Mouse (Mus musculus) retina, embryonic 14.5 days (tissue): ENCODE results near the gene Serpinb6b.

Experiments used
- DNase-seq: peaks from one replicate; pipeline ENCODE4 v3.0.0-alpha.2; 2015; ENCODE audit warnings: low spot score

The Serpinb6b gene

DNA sequence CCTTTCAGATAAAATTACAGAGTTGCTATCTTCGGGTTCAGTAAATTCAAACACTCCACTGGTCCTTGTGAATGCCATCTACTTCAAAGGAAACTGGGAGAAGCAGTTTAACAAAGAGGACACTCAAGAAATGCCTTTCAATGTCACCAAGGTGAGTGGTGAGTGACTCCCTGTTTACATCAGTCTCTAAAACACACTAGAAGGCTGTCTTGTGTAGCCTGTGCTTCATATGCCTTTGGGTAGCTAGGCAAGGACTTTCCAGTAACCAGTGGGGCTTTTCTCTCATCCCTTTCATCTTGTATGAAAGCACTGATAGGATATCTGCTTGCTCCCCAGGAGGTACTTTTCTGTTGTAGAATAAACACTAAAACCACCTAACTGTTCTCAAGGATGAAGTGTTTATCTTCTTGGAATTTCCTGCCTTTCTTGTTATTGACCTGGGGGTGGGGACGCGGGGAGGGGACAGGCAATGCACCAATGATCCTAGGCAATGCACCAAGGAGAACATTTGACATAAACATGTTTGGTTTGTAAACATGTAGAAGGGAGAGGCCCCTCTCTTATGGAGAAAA is 10.0 kb downstream of the Serpinb6b start:
- no peak for DNase-seq

DNA sequence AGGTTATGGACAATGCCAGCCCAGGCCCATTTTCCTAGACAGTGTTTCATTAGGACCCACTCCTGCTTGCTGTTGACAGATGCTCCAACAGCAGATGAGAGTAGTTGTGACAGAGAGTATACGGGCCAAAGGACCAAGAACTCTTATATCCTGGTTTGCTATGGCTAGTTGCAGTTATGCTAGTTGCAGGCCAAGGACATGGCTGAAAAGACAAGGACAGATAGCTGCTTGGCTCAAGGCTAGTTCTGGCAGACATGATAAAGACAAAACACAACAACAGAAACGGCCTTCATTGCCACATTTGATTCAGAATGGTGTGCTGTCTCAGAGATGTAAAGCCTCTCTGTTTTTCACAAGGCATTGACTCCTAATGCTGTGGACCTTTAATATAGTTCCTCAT is 10.7 kb downstream of the Serpinb6b start:
- no peak for DNase-seq

DNA sequence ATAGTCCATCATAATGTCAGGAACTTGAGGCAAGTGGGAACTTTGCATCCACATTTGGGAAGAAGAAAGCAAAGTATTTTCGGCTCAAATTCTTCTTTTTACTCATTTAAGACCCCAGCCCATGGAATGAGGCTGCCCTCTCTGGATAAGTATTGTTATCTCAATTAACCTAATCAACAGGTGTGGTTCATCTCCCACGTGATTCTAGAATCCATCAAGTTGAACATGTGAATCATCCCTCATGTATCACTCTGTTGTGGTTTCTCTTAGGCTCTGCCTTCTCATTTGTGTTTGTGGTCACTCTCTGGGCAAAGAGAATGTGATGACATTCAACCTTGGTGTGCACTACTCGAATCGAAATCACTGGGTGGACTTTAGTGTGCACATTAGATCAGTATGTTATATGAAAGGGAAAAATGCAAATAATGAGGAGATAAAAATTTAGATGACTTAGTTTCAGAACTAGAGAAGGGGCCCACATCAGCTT is 17.6 kb downstream of the Serpinb6b start:
- no peak for DNase-seq

DNA sequence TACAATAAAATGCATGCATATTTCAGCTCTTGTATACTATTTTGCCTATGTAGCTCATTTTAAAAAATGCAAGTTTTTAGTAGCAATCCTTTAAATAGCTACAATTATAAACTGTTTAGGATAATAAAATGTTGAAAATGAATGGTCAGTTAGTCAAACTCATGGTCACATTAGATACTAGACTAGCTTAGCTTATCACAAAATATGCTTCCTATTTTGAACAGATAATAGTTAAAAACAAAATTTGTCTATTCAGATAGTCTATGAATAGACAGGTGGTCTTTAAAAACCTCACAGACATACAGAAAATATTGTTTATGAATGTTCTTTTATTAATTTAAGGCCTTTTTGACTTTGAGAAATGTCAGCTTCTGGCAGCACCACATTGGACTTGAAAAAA is 21.2 kb downstream of the Serpinb6b start:
- no peak for DNase-seq

DNA sequence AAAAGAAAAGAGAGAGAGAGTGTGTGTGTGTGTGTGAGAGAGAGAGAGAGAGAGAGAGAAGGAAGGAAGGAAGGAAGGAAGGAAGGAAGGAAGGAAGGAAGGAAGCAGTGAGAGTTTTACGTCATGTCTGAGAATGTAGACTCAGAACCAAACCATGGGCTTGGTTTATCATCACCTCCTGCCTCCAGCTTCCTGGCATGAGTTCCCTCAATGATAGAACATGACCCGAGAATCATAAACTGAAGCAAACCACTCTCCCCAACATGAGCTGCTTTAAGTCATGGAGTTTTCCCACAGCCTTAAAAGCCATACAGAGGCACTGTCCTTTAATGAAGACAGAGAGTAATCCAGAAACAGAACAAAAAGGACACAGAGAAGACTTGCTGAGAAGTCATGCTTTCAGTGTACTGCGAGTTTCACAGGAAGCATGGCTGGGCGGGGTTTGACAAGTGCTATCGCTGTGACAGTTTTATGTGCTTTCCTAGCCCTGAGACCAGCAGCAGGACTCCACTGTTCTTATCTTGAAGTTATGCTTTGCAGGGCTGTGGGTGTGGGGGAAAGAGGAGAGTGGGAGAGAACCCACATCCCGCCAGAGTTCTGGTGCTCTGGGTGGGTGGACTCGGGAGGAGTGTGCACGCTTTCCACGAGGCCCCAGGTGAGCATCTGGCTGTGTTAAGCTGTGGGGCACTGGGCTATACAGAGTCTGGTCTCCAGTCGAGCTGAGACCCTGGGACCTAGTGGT is 28.3 kb downstream of the Serpinb6b start:
- no peak for DNase-seq

DNA sequence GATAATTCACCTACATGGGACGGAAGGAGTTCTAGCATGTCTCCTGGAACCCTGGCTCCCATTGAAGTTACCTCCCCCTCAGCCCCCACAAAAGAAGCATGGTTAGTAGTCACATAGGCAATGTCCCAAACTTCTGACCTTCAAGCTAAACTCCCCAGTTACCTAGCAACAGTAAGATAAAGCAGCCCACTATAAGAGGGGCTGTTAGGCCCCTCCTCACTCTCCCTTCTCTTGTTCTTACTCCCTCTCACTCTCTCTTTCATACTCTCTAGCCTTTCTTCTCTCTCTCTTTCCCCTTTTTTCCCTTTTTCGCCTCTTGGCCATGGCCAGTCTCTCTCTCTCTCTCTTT is 28.9 kb downstream of the Serpinb6b start:
- DNase-seq = no peak

DNA sequence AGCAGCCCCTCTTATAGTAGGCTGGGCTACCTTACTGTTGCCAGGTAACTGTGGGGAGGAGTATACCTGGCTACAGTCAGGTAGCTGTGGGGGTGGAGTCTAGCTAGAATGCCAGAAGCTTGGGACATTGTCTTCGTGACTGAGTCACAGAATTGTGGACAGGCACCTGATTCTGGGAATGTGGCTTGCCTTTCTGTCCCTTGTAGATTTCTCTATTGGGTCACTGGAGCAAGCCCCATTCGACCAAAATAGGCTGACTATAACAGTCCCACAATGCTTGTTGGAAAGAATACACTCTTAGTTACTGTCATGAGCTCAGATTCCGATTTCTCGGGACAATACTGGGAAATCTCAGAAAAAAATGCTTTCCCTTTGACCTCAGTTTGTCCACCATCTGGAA is 30.0 kb downstream of the Serpinb6b start:
- no peak for DNase-seq

DNA sequence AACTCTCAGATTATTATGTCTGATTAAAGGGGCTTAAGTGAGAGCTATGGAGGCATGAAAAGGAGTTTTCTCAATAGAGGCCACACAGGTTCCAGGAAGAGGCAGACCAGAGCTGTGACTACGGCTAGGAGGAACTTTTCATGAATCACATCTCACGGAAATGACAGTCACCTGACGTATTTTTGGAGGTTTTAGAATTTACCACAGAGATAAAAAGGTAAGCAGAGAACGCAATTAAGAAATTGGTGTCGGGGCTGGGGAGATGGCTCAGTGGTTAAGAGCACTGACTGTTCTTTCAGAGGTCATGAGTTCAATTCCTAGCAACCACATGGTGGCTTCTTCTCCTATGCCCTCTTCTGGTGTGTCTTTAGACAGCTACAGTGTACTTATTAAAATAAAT is 36.3 kb downstream of the Serpinb6b start:
- no peak for DNase-seq

DNA sequence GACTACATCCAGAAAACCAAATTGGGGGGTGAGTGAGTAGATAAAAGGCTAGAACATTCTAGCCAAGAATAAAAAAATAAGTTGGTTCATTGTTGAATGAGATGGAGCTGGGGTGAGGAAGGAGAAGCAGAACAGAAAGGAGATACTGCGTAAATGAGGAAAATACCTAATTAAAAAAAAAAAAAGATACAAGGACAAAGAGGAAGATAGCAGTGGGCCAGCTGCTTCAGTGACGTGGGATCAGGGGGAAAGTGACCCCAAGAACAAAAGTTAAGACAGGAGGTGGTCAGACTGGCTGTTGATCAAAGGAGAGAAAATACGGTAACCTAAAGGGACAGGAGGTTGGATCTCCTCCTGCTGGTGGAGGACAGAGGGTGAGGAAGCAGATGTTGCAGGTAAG is 37.9 kb downstream of the Serpinb6b start, which contains the start of gene Serpinb9:
Gene Serpinb9 (plus strand): TSS at position 301 of the 400 bp plus-strand sequence.
- DNase-seq = no peak

DNA sequence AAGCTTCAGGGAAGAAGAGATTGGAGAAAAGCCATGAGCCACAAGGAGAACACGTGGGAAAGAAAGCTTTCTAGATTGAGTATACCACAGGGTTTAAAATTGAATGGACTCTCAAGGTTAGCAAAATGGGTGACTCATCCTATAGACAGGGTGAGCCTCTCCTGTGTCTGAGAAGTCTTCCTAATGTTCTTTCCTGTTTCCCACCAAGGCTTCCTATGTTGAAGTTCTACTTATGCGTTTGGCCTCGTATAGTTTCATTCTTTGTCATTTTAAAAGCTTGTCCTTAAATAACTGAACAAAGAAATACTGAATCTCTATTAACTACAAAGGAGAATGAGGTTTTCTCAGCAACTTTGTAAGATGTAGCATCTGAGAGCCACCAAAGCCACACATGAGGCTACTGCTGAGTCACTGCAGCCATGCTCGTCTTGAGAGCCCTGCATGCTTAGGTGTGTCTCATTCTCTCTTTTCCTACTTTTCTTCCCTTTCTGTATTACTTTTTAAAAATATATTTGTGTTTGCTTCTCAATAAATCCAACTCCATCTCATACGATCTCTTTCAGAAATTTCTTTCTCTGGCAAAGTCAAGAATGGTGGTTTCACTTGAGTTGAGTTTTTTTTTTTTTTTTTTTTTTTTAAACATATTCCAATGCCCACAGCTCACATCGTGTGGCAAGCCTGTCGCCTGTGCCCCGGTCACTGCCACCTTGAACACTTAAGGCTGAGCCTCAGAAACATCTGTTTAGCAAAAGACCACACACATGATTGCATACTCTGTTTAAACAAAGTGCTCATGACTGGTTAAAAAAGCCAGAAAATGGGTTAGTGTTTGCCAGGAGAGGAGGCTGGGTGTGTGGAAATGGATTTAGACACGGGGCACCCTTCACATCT is 38.8 kb downstream of the Serpinb6b start:
- DNase-seq = no peak

DNA sequence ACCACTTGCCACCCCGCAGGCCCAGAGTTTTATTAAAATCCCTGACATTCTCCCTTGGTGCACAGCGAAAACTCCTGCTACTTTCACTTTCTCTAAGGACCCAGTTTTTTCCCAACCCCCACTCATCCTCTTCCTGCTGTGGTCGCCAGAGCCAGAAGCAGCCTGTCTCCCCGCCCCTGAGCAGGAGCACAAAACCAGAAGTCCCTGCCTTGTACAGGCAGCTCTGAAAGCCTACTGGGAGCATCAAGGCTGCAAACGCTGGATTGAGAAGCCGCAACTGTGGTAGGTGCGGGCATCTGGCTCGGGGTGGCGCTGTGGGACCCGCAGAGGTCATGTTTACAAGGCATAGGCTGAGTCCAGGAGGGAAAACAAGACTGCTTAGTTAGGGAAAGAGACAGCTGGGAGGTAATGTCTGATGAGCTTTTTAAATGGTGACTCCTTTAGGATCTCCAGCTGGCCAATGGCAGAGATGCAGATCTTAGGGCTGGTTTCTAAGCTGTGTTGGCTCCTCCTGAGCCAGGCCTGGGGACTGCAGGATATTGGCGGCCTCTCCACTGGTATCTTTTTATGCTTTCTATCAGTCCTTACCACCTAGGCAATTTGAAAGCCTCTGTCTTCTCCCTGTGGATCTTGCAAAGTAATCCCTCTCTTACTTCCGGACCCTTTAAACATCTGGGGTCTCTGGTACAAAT is 39.6 kb downstream of the Serpinb6b start:
- peak; percentile 81 for DNase-seq

DNA sequence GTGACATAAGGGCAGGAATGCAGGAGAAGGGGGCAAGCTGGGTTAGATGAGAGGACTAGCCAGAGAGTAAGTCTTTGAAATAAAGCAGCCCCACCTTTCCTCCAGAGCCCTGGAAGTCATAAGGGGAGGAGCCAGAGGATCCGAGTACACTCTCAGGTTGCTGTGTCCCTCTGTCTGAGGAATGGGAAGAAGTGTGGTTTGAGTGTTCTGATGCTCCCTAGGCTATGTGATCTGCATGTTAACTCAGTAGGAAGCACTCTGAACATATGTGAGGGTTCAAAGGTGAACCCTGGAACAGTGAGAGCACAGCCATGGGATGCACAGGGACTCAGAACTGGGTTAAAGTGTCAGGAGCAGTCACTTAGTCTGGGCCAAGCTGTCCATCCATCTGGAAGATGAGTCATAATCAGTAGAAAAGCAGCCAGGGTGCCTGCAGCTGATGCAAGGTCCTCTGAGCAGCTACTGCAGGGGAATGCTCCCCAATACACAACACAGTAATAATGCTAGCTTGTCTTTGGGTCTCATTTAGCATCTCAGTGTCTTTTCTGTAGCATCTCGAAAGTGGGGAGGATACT is 40.6 kb downstream of the Serpinb6b start:
- DNase-seq = peak; percentile 65

DNA sequence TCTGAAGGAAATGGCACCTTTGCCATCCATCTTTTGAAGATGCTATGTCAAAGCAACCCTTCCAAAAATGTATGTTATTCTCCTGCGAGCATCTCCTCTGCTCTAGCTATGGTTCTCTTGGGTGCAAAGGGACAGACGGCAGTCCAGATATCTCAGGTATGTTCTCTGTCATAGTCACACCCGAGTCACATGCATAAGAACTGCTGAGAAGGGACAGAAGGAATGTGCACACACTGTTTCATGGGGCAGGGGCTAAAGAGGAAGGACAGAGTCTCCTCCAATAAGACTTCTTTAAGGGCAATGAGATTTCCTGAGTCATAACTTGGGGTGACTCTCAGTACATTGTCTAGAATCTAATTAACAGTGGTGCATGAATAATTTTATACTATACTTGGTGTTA is 41.5 kb downstream of the Serpinb6b start:
- no peak for DNase-seq

DNA sequence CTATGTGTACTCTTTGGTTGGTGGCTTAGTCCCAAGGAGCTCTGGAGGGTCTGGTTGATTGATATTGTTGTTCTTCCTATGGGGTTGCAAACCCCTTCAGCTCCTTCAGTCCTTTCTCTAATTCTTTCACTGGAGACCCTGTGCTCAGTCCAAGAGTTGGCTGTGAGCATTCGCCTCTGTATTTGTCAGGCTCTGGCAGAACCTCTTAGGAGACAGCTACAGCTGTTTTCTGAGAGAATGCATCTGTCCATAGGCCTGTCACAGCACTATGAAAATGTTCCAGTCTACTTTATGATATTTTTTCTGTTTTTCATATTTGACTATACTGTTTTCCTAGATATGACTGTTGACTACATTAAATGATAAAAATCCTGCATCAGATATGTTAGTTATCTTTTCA is 47.4 kb downstream of the Serpinb6b start:
- no peak for DNase-seq

DNA sequence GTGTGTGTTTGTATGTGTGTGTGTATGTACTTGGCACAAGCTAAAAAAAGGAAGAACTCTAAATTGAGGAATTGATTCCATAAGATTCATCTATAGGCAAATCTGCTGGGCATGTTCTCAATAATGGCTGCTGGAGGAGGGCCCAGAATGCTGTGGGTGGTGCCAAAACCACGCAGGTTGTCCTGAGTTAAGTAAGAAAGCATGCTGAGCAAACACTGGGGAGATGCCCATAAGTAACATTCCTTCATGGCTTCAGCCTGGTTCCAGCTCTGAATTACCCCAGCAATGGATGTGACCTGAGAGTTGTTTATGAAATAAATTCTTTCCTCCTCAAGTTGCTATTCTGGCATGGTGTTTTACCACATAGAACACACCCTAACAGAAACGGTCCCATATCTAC is 48.3 kb downstream of the Serpinb6b start:
- DNase-seq = no peak

DNA sequence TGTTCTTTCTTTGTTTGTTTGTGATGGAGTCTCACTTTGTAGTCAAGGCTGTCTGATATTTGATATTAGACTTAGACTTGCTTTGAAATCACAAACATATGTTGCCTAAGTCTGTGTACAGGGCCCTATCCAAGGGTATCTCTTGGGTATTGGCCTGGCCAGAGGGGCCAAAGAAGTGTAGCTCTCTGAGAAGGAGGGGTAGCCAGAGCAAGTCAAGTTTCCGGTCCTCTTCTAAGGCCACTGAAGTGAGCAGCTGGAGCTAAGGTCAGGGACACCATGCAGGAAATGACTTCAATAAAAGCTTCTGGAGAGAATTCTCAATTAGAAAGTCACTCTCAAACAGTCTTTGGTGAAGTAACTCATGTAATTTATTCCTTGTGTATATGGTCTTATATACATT is 57.4 kb downstream of the Serpinb6b start:
- no peak for DNase-seq

DNA sequence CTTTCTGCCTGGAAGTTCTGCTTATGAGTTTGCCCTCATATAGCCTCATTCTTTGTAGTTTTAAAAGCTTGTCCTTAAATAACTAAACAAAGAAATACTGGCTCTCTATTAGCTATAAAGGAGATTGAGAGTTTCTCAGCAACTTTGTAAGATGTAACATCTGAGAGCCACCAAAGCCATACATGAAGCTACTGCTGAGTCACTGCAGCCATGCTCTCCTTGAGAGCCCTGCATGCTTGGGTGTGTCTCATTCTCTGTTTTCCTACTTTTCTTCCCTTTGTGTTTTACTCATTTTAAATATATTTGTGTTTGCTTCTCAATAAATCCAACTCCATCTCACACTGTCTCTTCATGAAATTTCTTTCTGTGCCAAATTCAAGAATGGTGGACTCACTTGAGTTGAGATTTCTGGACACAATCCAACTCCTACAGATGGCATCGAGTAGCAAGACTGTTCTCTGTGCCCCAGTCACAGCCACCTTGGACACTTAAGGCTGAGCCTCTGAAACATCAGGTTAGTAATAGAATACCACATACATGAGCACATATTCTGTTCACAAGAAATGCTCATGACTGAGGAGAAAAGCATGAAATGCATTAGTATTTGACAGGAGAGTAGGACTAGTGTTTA is 61.5 kb downstream of the Serpinb6b start:
- DNase-seq = no peak

DNA sequence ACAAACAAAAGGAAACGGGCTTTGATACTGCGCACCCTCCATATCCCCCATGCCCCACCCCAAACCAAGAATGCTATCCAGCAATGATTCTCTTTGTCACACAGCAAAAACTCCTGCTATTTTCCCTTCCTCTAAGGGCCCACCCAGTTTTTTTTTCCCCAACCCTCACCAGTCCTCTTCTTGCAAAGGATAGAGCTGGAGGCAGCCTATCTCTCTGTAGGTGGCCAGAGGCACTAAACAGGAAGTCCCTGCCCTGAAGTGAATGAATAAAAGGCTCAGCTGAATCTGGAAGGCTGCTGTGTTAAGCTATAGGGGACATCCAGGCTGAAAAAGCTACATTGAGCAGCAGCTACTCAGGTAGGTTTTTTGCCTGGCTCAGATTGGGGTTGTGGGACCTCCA is 62.2 kb downstream of the Serpinb6b start, which contains the start of gene Serpinb9b:
Gene Serpinb9b (plus strand): TSS at position 173 of the 400 bp plus-strand sequence.
- no peak for DNase-seq

DNA sequence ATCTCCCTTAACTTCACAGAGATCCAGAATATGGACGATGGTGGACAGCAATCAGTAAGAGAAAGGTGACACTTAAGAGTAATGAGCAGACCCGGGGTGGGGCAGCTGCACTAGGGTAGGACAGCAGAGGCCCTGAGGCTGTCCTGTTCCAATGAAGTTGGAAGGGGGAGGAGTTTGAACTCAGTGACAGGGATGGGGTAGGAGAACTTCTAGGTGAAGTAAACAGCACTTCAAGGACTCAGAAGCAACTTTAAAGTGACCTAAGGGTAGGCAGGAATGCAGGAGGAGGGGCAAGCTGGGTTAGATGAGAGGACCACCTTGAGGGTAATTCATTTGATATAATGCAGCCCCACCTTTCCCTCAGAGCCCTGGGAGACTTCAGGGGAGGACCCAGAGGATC is 63.1 kb downstream of the Serpinb6b start:
- no peak for DNase-seq

DNA sequence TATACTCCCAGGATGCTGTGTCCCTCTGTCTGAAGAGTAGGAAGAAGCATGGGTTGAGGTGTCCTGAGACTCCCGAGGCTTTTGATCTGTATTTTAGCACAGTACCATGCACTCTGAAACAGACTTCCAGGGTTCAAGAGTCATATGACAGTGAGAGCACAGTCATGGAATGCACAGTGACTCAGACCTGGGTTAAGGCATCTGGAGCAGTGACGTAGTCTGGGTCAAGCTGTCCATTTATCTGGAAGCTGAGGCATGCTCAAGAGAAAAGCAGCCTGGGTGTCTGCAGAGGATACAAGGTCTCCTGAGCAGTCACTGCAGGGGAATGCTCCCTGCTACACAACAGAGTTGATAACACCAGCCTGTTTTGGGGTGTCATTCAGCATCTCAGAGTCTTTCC is 63.5 kb downstream of the Serpinb6b start:
- DNase-seq = no peak
